Mouse (Mus musculus) heart, embryonic 11.5 days (tissue): ENCODE measurements at regions not wholly inside any gene's neighbourhood (a gene's known extent, or its start where the extent isn't known, plus 50 kb on each side); places are given as distances from the start of the nearest gene placed in this dataset.

Experiments used
- ATAC-seq: fragments of 200-750 bp; cut with Nextera tagmentation; replicated peaks from 2 replicates; pipeline ENCODE4 v1.8.0; 2017; ENCODE audit warnings: moderate library complexity; ENCODE audit not compliant: insufficient number of reproducible peaks, low FRiP score, low TSS enrichment
- H3K27ac ChIP-seq: fragments of 300-500 bp; sonication (generic); 2 replicates; pipeline ENCODE4 v1.5.1; 2014; ENCODE audit warnings: mild to moderate bottlenecking, low read depth, low read length
- H3K27me3 ChIP-seq: fragments of 300-500 bp; sonication (generic); 2 replicates; pipeline ENCODE4 v1.6.1; 2014; ENCODE audit warnings: mild to moderate bottlenecking, low read length, mixed read lengths; ENCODE audit not compliant: control insufficient read depth, insufficient read depth
- H3K36me3 ChIP-seq: fragments of 300-500 bp; sonication (generic); 2 replicates; pipeline ENCODE4 v1.6.1; 2014; ENCODE audit warnings: mild to moderate bottlenecking, low read length, moderate library complexity, mixed read lengths; ENCODE audit not compliant: control insufficient read depth, insufficient read depth
- H3K4me1 ChIP-seq: fragments of 300-500 bp; sonication (generic); 2 replicates; pipeline ENCODE4 v1.6.1; 2014; ENCODE audit warnings: low read length; ENCODE audit not compliant: control insufficient read depth, insufficient read depth
- H3K4me2 ChIP-seq: fragments of 300-500 bp; sonication (generic); 2 replicates; pipeline ENCODE4 v1.6.1; 2014; ENCODE audit warnings: mild to moderate bottlenecking, moderate library complexity
- H3K4me3 ChIP-seq: fragments of 300-500 bp; sonication (generic); 2 replicates; pipeline ENCODE4 v1.5.1; 2014; ENCODE audit warnings: low read depth, low read length
- H3K9ac ChIP-seq: fragments of 300-500 bp; sonication (generic); 2 replicates; pipeline ENCODE4 v1.6.1; 2014; ENCODE audit warnings: mild to moderate bottlenecking, low read depth, low read length, moderate library complexity
- H3K9me3 ChIP-seq: fragments of 300-500 bp; sonication (generic); replicated peaks from 2 replicates; pipeline ENCODE4 v1.6.1; 2016; ENCODE audit warnings: low read length; ENCODE audit not compliant: control insufficient read depth
- WGBS: fragments of 180-500 bp; shearing (Covaris S2); extraction: QIAGEN DNeasy Blood & Tissue Kit; methylation state at CpG from one replicate; pipeline ENCODE4 v1.1.7; 2014; ENCODE audit not compliant: insufficient replicate concordance; 5-methylcytosine and 5-hydroxymethylcytosine counted together

DNA sequence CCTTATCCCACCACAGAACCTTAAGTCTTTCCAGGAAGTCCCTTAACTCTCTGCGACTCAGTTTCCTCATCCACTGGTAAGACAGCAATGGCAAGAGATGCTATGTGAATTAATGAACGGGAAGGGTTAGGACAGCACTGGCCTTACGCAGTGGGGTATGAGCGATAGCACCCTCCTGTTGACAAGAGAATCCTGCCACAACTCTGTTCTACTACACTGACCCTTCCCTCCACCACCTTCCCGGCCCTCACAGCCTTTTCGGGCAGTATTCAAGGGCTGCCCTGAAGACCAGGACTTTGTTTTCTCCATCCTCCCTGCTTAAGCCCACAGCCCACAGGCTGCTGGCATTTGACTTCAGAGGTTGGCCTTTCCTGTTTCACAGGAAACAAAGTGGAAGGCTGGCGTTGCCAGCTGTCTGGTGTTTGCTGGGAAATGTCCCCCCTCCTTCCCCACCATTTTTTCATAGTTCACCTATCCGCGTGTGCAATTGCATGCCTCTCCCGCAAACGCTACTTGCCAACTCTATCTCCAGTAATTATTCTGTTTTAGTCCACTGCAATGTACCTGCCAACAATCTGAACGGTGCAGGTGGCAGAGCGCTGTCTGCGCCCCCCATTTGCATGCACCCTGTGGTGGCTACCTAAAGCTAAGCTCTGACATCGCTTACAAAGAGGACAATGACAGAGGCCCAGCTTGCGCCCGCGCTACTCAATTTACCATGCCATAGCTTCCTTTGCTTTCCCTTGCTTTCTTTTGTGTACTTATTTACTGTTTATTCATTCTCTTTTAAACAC, 251.2 kb upstream of the Sp8 start:
- Histone ChIP-seq H3K36me3 (no peaks in the 10 kb centered on the region), H3K4me3 (no peak overlapping the region), H3K4me1 (no peaks in the 10 kb centered on the region), H3K27me3 (no peaks in the 10 kb centered on the region), H3K9ac (no peak overlapping the region), H3K27ac (no peak overlapping the region), H3K4me2 (peak overlapping the region; percentile 49), H3K9me3 (no peaks in the 10 kb centered on the region)
- 33% methylated on average over 18 of the region's 18 CpGs for WGBS
- no peak for ATAC-seq

DNA sequence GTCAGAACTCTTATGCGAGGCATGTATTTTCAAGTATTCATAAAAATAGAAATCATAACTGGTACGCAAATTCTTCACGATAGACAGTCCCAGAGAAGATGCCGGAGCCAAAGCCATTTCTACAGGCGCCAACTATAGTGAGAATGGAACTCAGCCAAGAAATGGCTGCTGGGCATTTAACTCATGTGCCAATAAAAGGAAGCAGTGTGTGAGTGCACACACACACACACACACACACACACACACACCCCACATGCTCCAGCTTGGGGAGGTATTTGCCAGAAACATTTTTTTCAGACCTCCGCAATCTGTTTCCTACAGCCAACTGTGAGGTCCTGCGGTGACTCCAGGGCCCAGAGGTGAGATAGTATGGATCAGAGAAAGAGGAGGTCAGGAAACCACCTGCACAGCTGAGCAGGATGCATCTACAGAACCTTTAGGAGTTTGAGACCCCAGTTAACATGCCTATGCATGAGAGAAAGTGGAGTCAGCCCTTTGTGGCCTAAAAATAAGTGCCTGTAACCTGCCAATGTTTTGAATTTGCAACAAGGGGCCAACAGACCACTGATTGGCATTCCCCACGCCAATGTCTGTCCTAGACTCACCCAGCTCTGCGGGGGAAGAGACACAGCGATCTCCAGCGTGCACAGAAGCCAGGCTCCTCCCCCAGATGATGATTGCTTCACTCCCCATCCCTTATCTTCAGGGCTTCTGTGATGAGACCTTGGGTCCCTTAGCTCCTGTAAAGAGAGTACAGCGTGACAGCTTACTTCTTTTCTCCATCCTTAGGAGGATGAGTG, 262.1 kb upstream of the Sp8 start:
- no peak overlapping the region for H3K4me2 ChIP-seq

DNA sequence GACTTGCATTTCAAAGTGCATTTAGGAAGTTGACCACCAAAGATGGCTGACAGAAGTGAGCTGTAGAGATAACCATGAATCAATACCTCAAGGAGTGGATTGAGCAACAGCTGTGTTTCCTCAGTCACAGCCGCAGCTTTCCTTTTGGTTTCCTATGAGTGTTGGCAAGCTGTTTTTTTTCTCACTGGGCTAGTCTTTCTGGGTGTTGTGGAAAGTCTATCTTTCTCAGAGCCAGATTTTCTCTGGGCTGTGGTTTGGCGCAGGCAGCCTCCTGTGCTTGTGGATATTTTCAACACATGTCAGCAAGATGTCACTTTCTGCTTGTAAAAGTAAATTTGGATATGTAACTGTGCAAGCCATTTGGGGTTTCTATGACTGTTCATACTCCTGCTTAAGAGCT, 268.6 kb upstream of the Sp4 start:
- 41% methylated on average over 2 of the region's 2 CpGs for WGBS
- Histone ChIP-seq H3K9me3 (no peaks in the 10 kb centered on the region), H3K9ac (no peak overlapping the region), H3K4me3 (no peak overlapping the region), H3K4me2 (no peak overlapping the region), H3K4me1 (no peaks in the 10 kb centered on the region), H3K27ac (no peak overlapping the region), H3K36me3 (no peaks in the 10 kb centered on the region), H3K27me3 (no peaks in the 10 kb centered on the region)
- no peak for ATAC-seq

More for the DNA sequence above, 262.1 kb upstream of the Sp8 start:
- Histone ChIP-seq H3K36me3 (no peaks in the 10 kb centered on the region), H3K9me3 (no peaks in the 10 kb centered on the region), H3K4me1 (no peaks in the 10 kb centered on the region), H3K9ac (no peak overlapping the region), H3K27ac (no peak overlapping the region), H3K27me3 (no peaks in the 10 kb centered on the region), H3K4me3 (no peak overlapping the region)
- no peak for ATAC-seq
- 65% methylated on average over 12 of the region's 12 CpGs for WGBS

DNA sequence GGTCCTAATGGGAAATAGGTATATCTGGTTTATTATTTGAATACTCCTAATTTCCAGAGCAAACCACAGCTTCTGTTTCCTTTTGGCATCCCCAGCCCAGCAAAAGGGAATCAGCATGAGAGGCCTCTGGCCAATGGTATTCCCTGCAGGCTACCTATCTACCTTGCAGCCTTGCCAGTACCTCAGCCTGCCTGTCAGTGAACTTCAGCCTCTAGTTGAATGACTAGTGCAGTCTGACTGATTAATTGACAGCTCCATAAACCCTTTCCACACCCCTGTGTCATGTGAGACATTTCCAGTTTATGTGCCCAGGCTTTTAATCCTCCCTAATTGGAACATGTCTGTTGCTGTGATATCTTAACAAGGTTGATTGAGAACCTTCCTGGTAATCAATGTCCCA, 265.4 kb upstream of the Sp4 start:
- H3K4me3 ChIP-seq, result no peak overlapping the region
- H3K4me1 ChIP-seq, result no peaks in the 10 kb centered on the region
- no peak overlapping the region for H3K27ac ChIP-seq
- no peaks in the 10 kb centered on the region for H3K36me3 ChIP-seq
- H3K4me2 ChIP-seq, result no peak overlapping the region
- no peak for ATAC-seq
- H3K9me3 ChIP-seq, result no peaks in the 10 kb centered on the region
- no peak overlapping the region for H3K9ac ChIP-seq
- H3K27me3 ChIP-seq, result no peaks in the 10 kb centered on the region

DNA sequence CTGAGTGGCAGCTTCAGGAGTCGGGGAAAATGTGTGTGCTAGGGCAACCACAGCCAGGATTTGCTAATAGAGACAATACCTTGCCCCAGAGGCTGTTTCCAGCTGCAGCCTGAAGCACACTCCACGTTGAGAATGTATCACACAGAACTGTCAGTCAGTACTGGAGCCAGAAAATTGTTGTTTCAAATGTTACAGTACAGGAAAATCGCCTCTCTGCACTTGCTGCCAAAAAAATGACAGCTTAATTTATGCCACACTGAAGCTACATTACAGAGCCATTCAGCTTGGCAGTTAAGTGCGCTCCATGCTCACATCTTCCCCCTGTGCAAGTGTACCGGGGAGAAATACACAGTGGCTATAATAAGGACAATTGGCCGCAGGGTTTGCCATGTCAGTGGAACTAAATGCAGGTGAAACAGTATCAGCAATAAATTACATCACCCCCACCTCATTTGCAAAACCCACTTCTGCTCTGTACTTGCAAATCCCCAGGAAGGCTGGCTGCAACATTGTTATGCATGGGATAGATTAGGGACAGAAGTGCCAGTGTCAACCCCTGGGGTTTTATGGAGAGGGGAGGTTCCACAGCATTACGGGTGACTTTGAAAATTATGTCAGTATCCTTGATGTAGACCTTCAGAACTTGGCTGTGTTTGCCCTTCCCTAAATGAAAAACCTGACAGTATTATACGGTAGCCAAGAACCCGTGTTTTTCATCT, 263.3 kb upstream of the Sp4 start:
- Histone ChIP-seq H3K4me2 (no peak overlapping the region), H3K4me1 (no peaks in the 10 kb centered on the region), H3K4me3 (no peak overlapping the region), H3K27me3 (no peaks in the 10 kb centered on the region), H3K36me3 (no peaks in the 10 kb centered on the region), H3K27ac (no peak overlapping the region), H3K9ac (no peak overlapping the region), H3K9me3 (no peaks in the 10 kb centered on the region)
- no peak for ATAC-seq
- WGBS, result 40% methylated on average over 9 of the region's 9 CpGs

DNA sequence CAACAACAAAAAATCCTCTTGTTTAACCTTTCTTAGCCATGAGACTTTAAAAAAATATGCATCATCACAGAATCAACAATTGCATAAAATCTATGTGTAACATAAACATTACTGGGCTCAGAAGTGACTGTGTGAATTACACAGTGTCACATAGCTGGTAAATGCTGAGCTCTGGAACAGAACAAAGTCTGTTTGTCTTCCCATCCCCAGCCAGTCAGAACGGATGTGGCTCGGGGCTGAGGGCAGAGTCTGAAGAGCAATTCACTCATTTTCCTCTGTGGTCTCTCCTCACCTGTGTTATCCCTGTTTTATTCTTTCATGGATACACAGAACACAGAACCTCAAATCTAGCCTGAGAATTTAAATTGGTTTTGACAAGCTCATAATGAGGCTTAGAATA, 261.0 kb upstream of the Sp4 start:
- Histone ChIP-seq H3K27me3 (no peaks in the 10 kb centered on the region), H3K4me2 (no peak overlapping the region), H3K27ac (no peak overlapping the region), H3K36me3 (no peaks in the 10 kb centered on the region), H3K9me3 (no peaks in the 10 kb centered on the region), H3K4me1 (no peaks in the 10 kb centered on the region), H3K9ac (no peak overlapping the region), H3K4me3 (no peak overlapping the region)
- ATAC-seq, result no peak
- 51% methylated on average over 2 of the region's 2 CpGs for WGBS

DNA sequence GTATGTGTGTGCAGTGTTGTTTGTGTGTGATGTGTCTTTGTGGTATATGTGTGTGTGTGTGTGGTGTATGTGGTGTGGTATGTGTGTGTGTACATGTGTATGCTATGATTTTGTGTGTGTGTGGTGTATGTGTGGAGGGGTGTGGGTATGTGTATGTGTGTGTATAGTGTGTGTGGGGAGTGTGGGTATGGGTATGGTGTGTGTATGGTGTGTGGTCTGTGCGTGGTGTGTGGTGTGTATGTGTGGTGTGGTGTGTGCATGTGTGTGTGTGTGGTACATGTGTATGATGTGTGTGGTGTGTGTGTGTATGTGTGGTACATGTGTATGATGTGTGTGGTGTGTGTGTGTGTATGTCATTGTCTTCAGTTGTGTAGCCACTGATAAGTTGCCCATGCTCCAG, 247.8 kb upstream of the Sp4 start:
- WGBS, result 69% methylated on average over 1 of the region's 1 CpGs
- H3K27ac ChIP-seq, result no peak overlapping the region
- no peak for ATAC-seq
- no peak overlapping the region for H3K4me3 ChIP-seq
- H3K9ac ChIP-seq, result no peak overlapping the region
- no peaks in the 10 kb centered on the region for H3K36me3 ChIP-seq
- no peaks in the 10 kb centered on the region for H3K4me1 ChIP-seq
- no peaks in the 10 kb centered on the region for H3K27me3 ChIP-seq
- H3K9me3 ChIP-seq, result no peaks in the 10 kb centered on the region
- H3K4me2 ChIP-seq, result no peak overlapping the region

DNA sequence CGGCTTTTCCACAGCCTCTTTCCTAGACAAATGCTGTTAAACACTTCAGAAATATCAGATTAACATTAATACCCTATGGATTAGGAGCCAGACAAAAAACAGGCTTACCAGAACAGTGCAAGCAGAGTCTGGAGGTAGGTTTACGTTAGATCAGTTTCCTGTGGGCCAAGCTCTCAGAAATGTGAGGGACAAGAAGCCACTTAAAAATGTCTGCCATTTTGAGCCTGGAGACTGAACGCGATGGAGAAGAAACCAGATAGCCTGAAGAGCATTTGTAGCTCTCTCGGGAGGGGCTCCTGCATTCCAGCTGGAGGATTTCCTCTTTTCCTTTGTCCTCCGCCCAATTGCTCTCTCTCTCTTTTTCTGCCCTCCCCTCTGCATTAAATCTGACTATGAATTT, 239.1 kb upstream of the Sp4 start:
- Histone ChIP-seq H3K27me3 (no peaks in the 10 kb centered on the region), H3K9ac (no peak overlapping the region), H3K4me2 (no peak overlapping the region; the same call in 1 of the 2 replicates), H3K27ac (no peak overlapping the region), H3K36me3 (no peaks in the 10 kb centered on the region), H3K4me3 (no peak overlapping the region), H3K9me3 (no peaks in the 10 kb centered on the region), H3K4me1 (no peaks in the 10 kb centered on the region)
- no peak for ATAC-seq
- WGBS, result 30% methylated on average over 6 of the region's 6 CpGs
